ENCODE assay signal across 7 mouse cellular contexts in the genomic region with DNA sequence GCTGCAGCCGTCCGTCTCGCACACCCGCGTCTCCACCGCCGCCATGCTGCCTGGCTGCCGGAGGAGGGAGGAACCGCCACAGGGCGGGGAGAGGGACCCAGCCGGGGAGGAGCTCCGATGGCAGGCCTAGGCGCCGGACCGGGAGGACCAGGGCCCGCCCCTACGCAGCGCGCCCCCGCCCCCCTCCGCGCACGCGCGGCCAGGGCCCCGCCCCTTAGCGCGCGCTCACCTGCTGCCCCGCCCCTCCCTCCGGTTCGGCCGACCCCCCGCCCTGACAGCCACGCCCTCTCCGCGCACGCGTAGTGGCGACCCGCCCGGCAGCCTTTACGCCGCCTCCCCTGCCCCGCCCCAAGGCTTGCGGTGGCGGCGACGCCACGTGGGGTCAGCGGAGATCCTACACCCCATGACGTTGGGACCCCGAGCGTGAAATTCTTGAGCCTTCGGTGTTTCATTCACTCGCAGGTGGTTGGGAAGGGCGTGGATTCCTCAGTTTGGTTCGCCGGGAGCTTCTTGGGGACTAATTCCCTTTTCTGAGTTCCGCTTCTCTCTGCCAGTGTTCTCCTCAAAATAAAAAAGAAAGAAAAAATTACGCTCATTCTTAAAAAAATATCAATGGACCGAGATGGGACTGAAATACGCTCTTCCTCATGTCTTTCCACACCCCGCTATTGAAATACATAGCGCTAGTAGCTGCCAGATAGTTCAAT. TPM values are rescaled to one million over a fixed set of nuclear protein-coding genes. Genes with fewer than 3 reads are reported as not detected.
DNase-seq lines count a peak whose midpoint lies in the region; ATAC-seq lines count a peak whose summit lies in the region.

A gene (minus strand): TSS at position 189 of the 707 bp plus-strand sequence.

- H3K4me3 ChIP-seq in intestine, embryonic 15.5 days (replicated peaks) = peak within 1 kb of the TSS; percentile 84
- peak within 1 kb of the TSS; percentile 94 for H3K4me3 ChIP-seq in midbrain, embryonic 10.5 days

- no peaks in the 10 kb centered on the region for H3K27me3 ChIP-seq in intestine, embryonic 15.5 days (replicated peaks)
- no peaks in the 10 kb centered on the region for H3K27me3 ChIP-seq in midbrain, embryonic 10.5 days (ENCODE audit: low read depth, poor library complexity, severe bottlenecking)

- intact Hi-C loops in gastrocnemius, postnatal 36 days (cut with DNase I) = loop anchor here (5.0 kb wide), 1 partner anchor 47 kb away; a partner anchor contains a TSS
- intact Hi-C loops in left cerebral cortex, postnatal 25 days (cut with DNase I) = loop anchor here (2.0 kb wide), 2 partner anchors 37 to 253 kb away; a partner anchor contains a TSS

- WGBS in intestine, embryonic 15.5 days = 0% methylated on average over 52 of the region's 65 CpGs
- under 1% methylated on average over 35 of the region's 65 CpGs for WGBS in midbrain, embryonic 10.5 days

- H3K9ac ChIP-seq in intestine, embryonic 15.5 days = peak within 1 kb of the TSS; percentile 84

- ATAC-seq in intestine, embryonic 15.5 days = peak; percentile 99

- peak within 1 kb of the TSS; percentile 60 for H3K4me2 ChIP-seq in intestine, embryonic 15.5 days (replicated peaks)

- peaks cover 4% of the 10 kb centered on the region; the same call in 1 of the 2 replicates for H3K4me1 ChIP-seq in intestine, embryonic 15.5 days (replicated peaks)
- peaks cover 14% of the 10 kb centered on the region for H3K4me1 ChIP-seq in midbrain, embryonic 10.5 days

- no peaks in the 10 kb centered on the region for H3K36me3 ChIP-seq in intestine, embryonic 15.5 days
- H3K36me3 ChIP-seq in midbrain, embryonic 10.5 days = peaks cover 30% of the 10 kb centered on the region

- H3K27ac ChIP-seq in intestine, embryonic 15.5 days = peak within 1 kb of the TSS; percentile 81
- H3K27ac ChIP-seq in midbrain, embryonic 10.5 days (replicated peaks) = peak within 1 kb of the TSS; percentile 93

- peak; percentile 98 to 99 for DNase-seq in adrenal gland, adult 18-20 months (ENCODE audit: low spot score in 2 of 2)
- DNase-seq in embryo, embryonic 11 days = peak; percentile 96
- DNase-seq in gastrocnemius, postnatal 36 days = peak; percentile 93 to 97
- DNase-seq in left cerebral cortex, postnatal 25 days (ENCODE audit: low spot score in 2 of 2) = peak; percentile 94 to 95
- peak; percentile 98 for DNase-seq in midbrain, embryonic 10.5 days (ENCODE audit: low spot score)
- peak; percentile 97 for DNase-seq in right cerebral cortex, postnatal 4 days

- H3K9me3 ChIP-seq in intestine, embryonic 15.5 days = no peaks in the 10 kb centered on the region
- peaks cover 5% of the 10 kb centered on the region for H3K9me3 ChIP-seq in midbrain, embryonic 10.5 days (replicated peaks)

RNA-seq across cellular contexts. Expression of the gene that starts here (rescaled TPM):
- 10 to 100 TPM; 51.9 to 61.6 TPM for total RNA-seq in adrenal gland, adult 18-20 months (2021)
- total RNA-seq in gastrocnemius, postnatal 36 days (2021) = 10 to 100 TPM; 43.6 to 44.5 TPM
- polyA plus RNA-seq in intestine, embryonic 15.5 days (2015; fragmentation: Nextera tagmentation; extraction: Ambion mirVana) = 48.0 and 48.4 TPM in 2 replicates
- total RNA-seq in left cerebral cortex, postnatal 25 days (2021) = 10 to 100 TPM; 40.5 to 43.8 TPM
- 47.9 and 48.0 TPM in 2 replicates for polyA plus RNA-seq in midbrain, embryonic 10.5 days (2016; fragmentation: Nextera tagmentation; extraction: Ambion mirVana)

Comparison
In these comparisons a context has a peak if more than half of its experiments do, and no peak if none do; other contexts are left out.
1. Peak in every context shown above with its lines: DNase-seq, ATAC-seq, H3K4me3 ChIP-seq and H3K27ac ChIP-seq.